Mouse (Mus musculus): Measurements from ENCODE around the gene Eif4e2. TPM values are rescaled to one million over a fixed set of nuclear protein-coding genes. Genes with fewer than 3 reads are reported as not detected.

Eif4e2 gene
- polyA plus RNA-seq, 1 experiment from 2014 or later: 91.7 TPM

GRCm38 (mm10) chr1:87205502-87205901, 8.2 kb upstream of the Eif4e2 start:
- Histone ChIP-seq H3K4me3 (no peak overlapping the region), H3K9ac (no peak overlapping the region), H3K36me3 (replicated peaks) (no peaks in the 10 kb centered on the region), H3K27me3 (replicated peaks) (peaks cover 23% of the 10 kb centered on the region), H3K27ac (no peak overlapping the region), H3K9me3 (no peaks in the 10 kb centered on the region), H3K4me2 (no peak overlapping the region), H3K4me1 (no peaks in the 10 kb centered on the region)
- ATAC-seq (replicated peaks): no peak
- 45% methylated on average over 3 of the region's 3 CpGs for WGBS

- H3K9ac ChIP-seq: no peak overlapping the region
- no peaks in the 10 kb centered on the region for H3K9me3 ChIP-seq
- no peak for ATAC-seq (replicated peaks)
- peaks cover 23% of the 10 kb centered on the region for H3K27me3 ChIP-seq (replicated peaks)
- WGBS: 19% methylated on average over 17 of the region's 17 CpGs
- no peak overlapping the region for H3K4me2 ChIP-seq
- H3K36me3 ChIP-seq (replicated peaks): no peaks in the 10 kb centered on the region
- no peaks in the 10 kb centered on the region for H3K4me1 ChIP-seq
- H3K4me3 ChIP-seq: no peak overlapping the region
- no peak overlapping the region for H3K27ac ChIP-seq
Measured at GRCm38 (mm10) chr1:87206339-87206738, 7.4 kb upstream of the Eif4e2 start.

- H3K4me3 ChIP-seq: no peak overlapping the region
- H3K27me3 ChIP-seq (replicated peaks): peaks cover 12% of the 10 kb centered on the region; the same call in 1 of the 2 replicates
- H3K4me2 ChIP-seq: no peak overlapping the region
- no peaks in the 10 kb centered on the region for H3K9me3 ChIP-seq
- no peak for ATAC-seq (replicated peaks)
- no peak overlapping the region for H3K27ac ChIP-seq
- peaks cover 26% of the 10 kb centered on the region for H3K4me1 ChIP-seq
- WGBS: 89% methylated on average over 4 of the region's 4 CpGs
- H3K36me3 ChIP-seq (replicated peaks): no peaks in the 10 kb centered on the region
- H3K9ac ChIP-seq: no peak overlapping the region
Measured at GRCm38 (mm10) chr1:87211431-87211830, 2.3 kb upstream of the Eif4e2 start.

GRCm38 (mm10) chr1:87214748-87215147, 1.0 kb downstream of the Eif4e2 start:
- WGBS: 40% methylated on average over 4 of the region's 4 CpGs

GRCm38 (mm10) chr1:87217938-87218337, 4.2 kb downstream of the Eif4e2 start:
- Histone ChIP-seq H3K36me3 (replicated peaks) (peaks cover 36% of the 10 kb centered on the region), H3K9me3 (no peaks in the 10 kb centered on the region), H3K4me2 (no peak overlapping the region), H3K4me1 (peaks cover 44% of the 10 kb centered on the region), H3K4me3 (no peak overlapping the region), H3K9ac (no peak overlapping the region), H3K27ac (no peak overlapping the region), H3K27me3 (replicated peaks) (no peaks in the 10 kb centered on the region)
- no peak for ATAC-seq (replicated peaks)
- WGBS: 70% methylated on average over 3 of the region's 3 CpGs

More at GRCm38 (mm10) chr1:87214748-87215147, 1.0 kb downstream of the Eif4e2 start:
- Histone ChIP-seq H3K4me2 (peak overlapping the region; percentile 69), H3K9me3 (no peaks in the 10 kb centered on the region), H3K27me3 (replicated peaks) (no peaks in the 10 kb centered on the region), H3K4me1 (peaks cover 46% of the 10 kb centered on the region), H3K4me3 (peak overlapping the region; percentile 95), H3K36me3 (replicated peaks) (peaks cover 5% of the 10 kb centered on the region; the same call in 1 of the 2 replicates), H3K9ac (peak overlapping the region; percentile 89), H3K27ac (peak overlapping the region; percentile 98)
- no peak for ATAC-seq (replicated peaks)

- Histone ChIP-seq H3K27me3 (replicated peaks) (no peaks in the 10 kb centered on the region), H3K9me3 (no peaks in the 10 kb centered on the region), H3K4me3 (no peak overlapping the region), H3K9ac (no peak overlapping the region), H3K27ac (no peak overlapping the region), H3K4me1 (no peaks in the 10 kb centered on the region), H3K4me2 (no peak overlapping the region), H3K36me3 (replicated peaks) (peaks cover 88% of the 10 kb centered on the region)
- no peak for ATAC-seq (replicated peaks)
- 95% methylated on average over 8 of the region's 8 CpGs for whole genome bisulfite sequencing
Measured at GRCm38 (mm10) chr1:87225739-87226138, 12.0 kb downstream of the Eif4e2 start.

GRCm38 (mm10) chr1:87226409-87227159, 12.9 kb downstream of the Eif4e2 start:
- no peak overlapping the region for H3K27ac ChIP-seq
- peaks cover 79% of the 10 kb centered on the region for H3K36me3 ChIP-seq (replicated peaks)
- H3K9me3 ChIP-seq: no peaks in the 10 kb centered on the region
- no peaks in the 10 kb centered on the region for H3K27me3 ChIP-seq (replicated peaks)
- H3K4me3 ChIP-seq: no peak overlapping the region
- H3K4me1 ChIP-seq: no peaks in the 10 kb centered on the region
- no peak overlapping the region for H3K4me2 ChIP-seq
- no peak overlapping the region for H3K9ac ChIP-seq
- WGBS: 92% methylated on average over 1 of the region's 1 CpGs
- ATAC-seq (replicated peaks): no peak

GRCm38 (mm10) chr1:87227160-87227550, 13.4 kb downstream of the Eif4e2 start:
- Histone ChIP-seq H3K27ac (no peak overlapping the region), H3K4me1 (no peaks in the 10 kb centered on the region), H3K27me3 (replicated peaks) (no peaks in the 10 kb centered on the region), H3K9ac (no peak overlapping the region), H3K4me3 (no peak overlapping the region), H3K9me3 (no peaks in the 10 kb centered on the region), H3K4me2 (no peak overlapping the region), H3K36me3 (replicated peaks) (peaks cover 78% of the 10 kb centered on the region)
- ATAC-seq (replicated peaks): no peak
- 94% methylated on average over 3 of the region's 3 CpGs for WGBS

- H3K27me3 ChIP-seq (replicated peaks): no peaks in the 10 kb centered on the region
- no peaks in the 10 kb centered on the region for H3K4me1 ChIP-seq
- 57% methylated on average over 5 of the region's 5 CpGs for WGBS
- H3K36me3 ChIP-seq (replicated peaks): peaks cover 61% of the 10 kb centered on the region
- no peak overlapping the region for H3K9ac ChIP-seq
- no peak overlapping the region for H3K27ac ChIP-seq
- no peak overlapping the region for H3K4me2 ChIP-seq
- ATAC-seq (replicated peaks): no peak
- no peak overlapping the region for H3K4me3 ChIP-seq
- no peaks in the 10 kb centered on the region for H3K9me3 ChIP-seq
Measured at GRCm38 (mm10) chr1:87230606-87231005, 16.9 kb downstream of the Eif4e2 start.

GRCm38 (mm10) chr1:87232197-87232596, 18.5 kb downstream of the Eif4e2 start:
- ATAC-seq (replicated peaks): no peak
- no peak overlapping the region for H3K9ac ChIP-seq
- peaks cover 50% of the 10 kb centered on the region for H3K36me3 ChIP-seq (replicated peaks)
- no peak overlapping the region for H3K27ac ChIP-seq
- H3K27me3 ChIP-seq (replicated peaks): no peaks in the 10 kb centered on the region
- no peaks in the 10 kb centered on the region for H3K4me1 ChIP-seq
- WGBS: 62% methylated on average over 7 of the region's 7 CpGs
- H3K4me3 ChIP-seq: no peak overlapping the region
- no peak overlapping the region for H3K4me2 ChIP-seq
- no peaks in the 10 kb centered on the region for H3K9me3 ChIP-seq

GRCm38 (mm10) chr1:87239056-87239455, 25.3 kb downstream of the Eif4e2 start:
- 84% methylated on average over 8 of the region's 8 CpGs for WGBS
- no peak for ATAC-seq (replicated peaks)
- H3K4me3 ChIP-seq: no peak overlapping the region
- no peaks in the 10 kb centered on the region for H3K27me3 ChIP-seq (replicated peaks)
- no peak overlapping the region for H3K4me2 ChIP-seq
- no peak overlapping the region for H3K9ac ChIP-seq
- no peaks in the 10 kb centered on the region for H3K4me1 ChIP-seq
- peaks cover 16% of the 10 kb centered on the region for H3K36me3 ChIP-seq (replicated peaks)
- H3K9me3 ChIP-seq: no peaks in the 10 kb centered on the region
- no peak overlapping the region for H3K27ac ChIP-seq

- Histone ChIP-seq H3K36me3 (replicated peaks) (peaks cover 8% of the 10 kb centered on the region), H3K27me3 (replicated peaks) (no peaks in the 10 kb centered on the region), H3K9ac (no peak overlapping the region), H3K4me1 (no peaks in the 10 kb centered on the region), H3K4me3 (no peak overlapping the region), H3K4me2 (no peak overlapping the region), H3K9me3 (no peaks in the 10 kb centered on the region), H3K27ac (no peak overlapping the region)
- 94% methylated on average over 8 of the region's 8 CpGs for WGBS
- no peak for ATAC-seq (replicated peaks)
Measured at GRCm38 (mm10) chr1:87243021-87243420, 29.3 kb downstream of the Eif4e2 start.

GRCm38 (mm10) chr1:87245430-87245829, 31.7 kb downstream of the Eif4e2 start:
- Histone ChIP-seq H3K9me3 (no peaks in the 10 kb centered on the region), H3K27ac (no peak overlapping the region), H3K27me3 (replicated peaks) (no peaks in the 10 kb centered on the region), H3K36me3 (replicated peaks) (no peaks in the 10 kb centered on the region), H3K4me3 (no peak overlapping the region), H3K4me1 (no peaks in the 10 kb centered on the region), H3K4me2 (no peak overlapping the region), H3K9ac (no peak overlapping the region)
- 55% methylated on average over 1 of the region's 1 CpGs for WGBS
- no peak for ATAC-seq (replicated peaks)
